ENCODE assay signal across 10 mouse cellular contexts in genomic region chr12:39048958-39049357, GRCm38 (mm10).
DNase-seq lines count a peak whose midpoint lies in the region; ATAC-seq and TF ChIP-seq lines count a peak whose summit lies in the region.
"Had no signal": no experiment of that assay in that cellular context is flagged by ENCODE, and none has a peak within 500 bp of the region (broad histone marks: within the 10 kb centered on the region; RNA-seq: fewer than 3 reads in every experiment).

No protein-coding gene starts in this region.

- TF ChIP-seq CTCF in liver, adult 2 months (IDR thresholded peaks at IDR 0.05; ENCODE audit: low read depth, low read length): peak; percentile 14; the same call in 1 of the 2 replicates

- no peak overlapping the region for H3K9ac ChIP-seq in liver, adult 2 months (ENCODE audit: low read depth, low read length)
- H3K9ac ChIP-seq in liver, embryonic 12.5 days: no peak overlapping the region
- H3K9ac ChIP-seq in midbrain, embryonic 16.5 days (ENCODE audit: low read depth, low read length): no peak overlapping the region

- no peak for ATAC-seq in liver, embryonic 12.5 days
- ATAC-seq in midbrain, embryonic 16.5 days: no peak

- H3K27ac ChIP-seq in liver, adult 2 months (replicated peaks; ENCODE audit: insufficient read depth, low read depth, low read length): no peak overlapping the region
- H3K27ac ChIP-seq in liver, embryonic 12.5 days: no peak overlapping the region
- H3K27ac ChIP-seq in midbrain, embryonic 16.5 days (ENCODE audit: low read length): no peak overlapping the region

- no peaks in the 10 kb centered on the region for H3K4me1 ChIP-seq in liver, adult 2 months (ENCODE audit: control insufficient read depth, insufficient read depth, low read length)
- H3K4me1 ChIP-seq in liver, embryonic 12.5 days: no peaks in the 10 kb centered on the region
- H3K4me1 ChIP-seq in midbrain, embryonic 16.5 days (ENCODE audit: control insufficient read depth, insufficient read depth, low read length): no peaks in the 10 kb centered on the region

- no peak overlapping the region for H3K4me2 ChIP-seq in liver, embryonic 12.5 days
- H3K4me2 ChIP-seq in midbrain, embryonic 16.5 days (ENCODE audit: low read length): no peak overlapping the region

- H3K79me2 ChIP-seq in liver, adult 2 months (ENCODE audit: control insufficient read depth, insufficient read depth, low read length): no peaks in the 10 kb centered on the region

- H3K36me3 ChIP-seq in liver, adult 2 months (ENCODE audit: control insufficient read depth, insufficient read depth, low read length): no peaks in the 10 kb centered on the region
- no peaks in the 10 kb centered on the region for H3K36me3 ChIP-seq in liver, embryonic 12.5 days
- no peaks in the 10 kb centered on the region for H3K36me3 ChIP-seq in midbrain, embryonic 16.5 days (ENCODE audit: control insufficient read depth, insufficient read depth, low read length)
- H3K36me3 ChIP-seq: G1E had no signal

- DNase-seq in frontal cortex, adult 2 months (ENCODE audit: extremely low spot score in 1 of 2, low spot score in 1 of 2): peak; percentile 8 to 28
- DNase-seq in frontal cortex, postnatal 36 days (ENCODE audit: low spot score in 2 of 2): no peak
- DNase-seq in liver, adult 2 months (ENCODE audit: extremely low read depth, low read depth, low spot score): peak; percentile 5
- peak; percentile 57 for DNase-seq in cerebellum, adult 11 months
- peak; percentile 16 for DNase-seq in retina, postnatal 1 day
- no peak for DNase-seq in ovary, adult 18-20 months (ENCODE audit: low spot score)

- WGBS in liver, adult 2 months: 78% methylated on average over 1 of the region's 1 CpGs
- 55% methylated on average over 1 of the region's 1 CpGs for WGBS in liver, embryonic 12.5 days (ENCODE audit: insufficient replicate concordance)
- 85% methylated on average over 1 of the region's 1 CpGs for WGBS in midbrain, embryonic 16.5 days

- no peaks in the 10 kb centered on the region for H3K27me3 ChIP-seq in liver, adult 2 months (ENCODE audit: control insufficient read depth, insufficient read depth, low read length)
- no peaks in the 10 kb centered on the region for H3K27me3 ChIP-seq in liver, embryonic 12.5 days (replicated peaks)
- H3K27me3 ChIP-seq in midbrain, embryonic 16.5 days (ENCODE audit: control insufficient read depth, insufficient read depth, low read depth, low read length): no peaks in the 10 kb centered on the region

- TF ChIP-seq POLR2A in liver, adult 2 months (IDR thresholded peaks at IDR 0.05; ENCODE audit: extremely low read depth, insufficient read depth, low read length): no peak

- H3K9me3 ChIP-seq in liver, embryonic 12.5 days (replicated peaks): no peaks in the 10 kb centered on the region
- H3K9me3 ChIP-seq in midbrain, embryonic 16.5 days (replicated peaks; ENCODE audit: control insufficient read depth, low read length, poor library complexity, severe bottlenecking): no peaks in the 10 kb centered on the region

- H3K4me3 ChIP-seq in liver, adult 2 months (ENCODE audit: insufficient read depth, low read depth, low read length): no peak overlapping the region
- no peak overlapping the region for H3K4me3 ChIP-seq in liver, embryonic 12.5 days
- no peak overlapping the region for H3K4me3 ChIP-seq in midbrain, embryonic 16.5 days (ENCODE audit: low read depth, low read length)
- H3K4me3 ChIP-seq: erythroblast, embryonic 14.5 days had no signal

Comparison
In these comparisons a context has a peak if more than half of its experiments do, and no peak if none do; other contexts are left out.
1. DNase-seq: peak in frontal cortex, adult 2 months (2 of 2), liver, adult 2 months (single experiment), cerebellum, adult 11 months (single experiment) and retina, postnatal 1 day (single experiment); none in frontal cortex, postnatal 36 days (0 of 2) and ovary, adult 18-20 months (single experiment).